Mouse (Mus musculus) c-Kit-positive CD71-positive TER-119-negative erythroid progenitor cells, embryonic 14.5 days (primary cell): ENCODE measurements around the gene Slc35a5.

Experiments
- DNase-seq: peaks from one replicate; pipeline ENCODE4 v3.0.0-alpha.2; 2013; ENCODE audit warnings: low read depth

Gene Slc35a5

GRCm38 (mm10) chr16:45117200-45117599 is 41.3 kb downstream of the Slc35a5 start:
- DNase-seq, result no peak

- no peak for DNase-seq
Measured at GRCm38 (mm10) chr16:45110498-45110897, 48.0 kb downstream of the Slc35a5 start.

DNA sequence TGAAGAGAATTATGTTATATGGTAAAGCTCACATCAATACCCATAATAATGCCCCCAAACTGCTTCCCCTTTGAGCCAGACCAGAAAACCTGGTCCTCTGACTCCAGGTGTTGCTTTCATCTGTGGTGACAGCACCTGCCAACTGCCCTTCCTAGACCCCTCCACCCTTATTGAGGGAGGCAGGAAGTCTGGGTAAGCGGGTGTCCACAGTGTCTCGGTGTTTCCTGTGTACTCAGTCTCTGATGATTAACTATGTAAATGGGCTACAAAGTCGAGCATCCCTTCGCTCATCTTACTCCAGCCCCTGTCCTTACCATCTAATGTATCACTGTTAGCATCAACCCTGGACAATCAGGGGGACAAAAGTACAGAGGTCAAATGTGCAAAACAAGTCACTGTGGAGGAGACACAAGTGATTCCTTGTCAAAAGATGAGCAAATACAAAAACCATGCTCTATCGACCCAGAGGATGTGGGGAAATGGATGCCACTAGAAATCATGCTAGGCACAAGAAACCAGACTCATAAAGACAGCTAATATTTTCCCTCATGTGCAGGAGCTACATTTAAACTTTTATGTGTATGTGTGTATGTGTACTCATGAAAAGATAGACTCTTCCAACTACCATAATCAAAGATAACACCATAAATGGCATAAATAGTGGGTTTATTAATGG is 50.2 kb downstream of the Slc35a5 start:
- no peak for DNase-seq

GRCm38 (mm10) chr16:45104993-45105392 is 53.5 kb downstream of the Slc35a5 start:
- no peak for DNase-seq

DNA sequence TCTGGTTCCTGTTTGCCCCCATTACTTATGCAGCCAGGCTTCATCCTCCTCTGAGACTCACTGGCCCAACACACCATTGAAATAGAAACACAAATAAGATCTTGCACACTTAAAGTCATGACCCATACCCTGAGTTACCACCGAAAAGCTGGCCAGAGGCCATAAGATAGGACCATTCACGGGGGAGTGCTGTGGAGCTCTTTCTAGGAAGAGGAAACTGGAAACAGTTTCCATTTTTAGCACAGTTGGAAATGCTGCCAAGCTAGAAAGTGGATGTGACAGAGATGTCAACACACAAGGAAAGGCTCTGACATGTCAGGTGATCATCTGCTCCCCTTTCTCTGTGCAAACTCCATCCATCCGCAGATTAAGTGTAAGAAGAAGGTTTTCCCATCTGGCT is 57.6 kb downstream of the Slc35a5 start:
- no peak for DNase-seq

DNA sequence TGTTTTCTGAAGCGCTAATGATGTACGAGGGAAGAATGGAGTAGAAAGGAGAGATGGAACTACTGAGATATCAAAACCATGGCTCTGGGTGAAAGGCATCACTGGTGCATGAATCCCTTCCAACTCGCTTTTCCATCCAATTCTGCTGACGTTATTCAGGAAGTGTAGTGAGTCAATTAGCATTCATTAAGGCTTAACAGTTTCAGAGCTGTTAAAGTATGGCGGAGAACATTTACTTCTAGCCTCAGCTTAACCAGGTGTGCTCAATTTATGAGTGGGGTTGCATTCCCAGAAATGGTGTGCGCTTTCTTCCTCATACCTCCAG is 59.7 kb downstream of the Slc35a5 start:
- DNase-seq, result no peak

GRCm38 (mm10) chr16:45098186-45098885 is 60.2 kb downstream of the Slc35a5 start:
- no peak for DNase-seq

DNA sequence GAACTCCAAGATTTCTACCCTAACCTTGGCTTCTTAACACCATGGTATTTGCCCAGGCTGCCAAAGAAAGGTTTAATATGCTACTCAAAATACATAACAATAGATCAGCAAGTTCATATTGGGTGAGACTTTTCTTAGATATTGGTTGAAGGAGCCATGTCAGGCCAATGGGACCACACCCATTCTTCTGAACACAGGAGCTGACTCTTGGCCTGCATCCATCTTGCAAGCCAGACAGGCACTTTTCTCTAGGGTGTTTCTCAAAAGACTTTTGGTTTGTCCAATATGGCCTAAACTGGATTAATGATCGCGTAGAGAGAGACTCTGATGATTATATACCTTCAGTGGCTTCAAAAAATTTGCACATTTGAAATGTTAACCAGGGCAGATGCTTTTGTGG is 61.0 kb downstream of the Slc35a5 start:
- DNase-seq, result no peak

GRCm38 (mm10) chr16:45095561-45096482 is 62.7 kb downstream of the Slc35a5 start:
- no peak for DNase-seq

GRCm38 (mm10) chr16:45095030-45095429 is 63.5 kb downstream of the Slc35a5 start:
- no peak for DNase-seq

- no peak for DNase-seq
Measured at GRCm38 (mm10) chr16:45094136-45094756, 64.3 kb downstream of the Slc35a5 start.

DNA sequence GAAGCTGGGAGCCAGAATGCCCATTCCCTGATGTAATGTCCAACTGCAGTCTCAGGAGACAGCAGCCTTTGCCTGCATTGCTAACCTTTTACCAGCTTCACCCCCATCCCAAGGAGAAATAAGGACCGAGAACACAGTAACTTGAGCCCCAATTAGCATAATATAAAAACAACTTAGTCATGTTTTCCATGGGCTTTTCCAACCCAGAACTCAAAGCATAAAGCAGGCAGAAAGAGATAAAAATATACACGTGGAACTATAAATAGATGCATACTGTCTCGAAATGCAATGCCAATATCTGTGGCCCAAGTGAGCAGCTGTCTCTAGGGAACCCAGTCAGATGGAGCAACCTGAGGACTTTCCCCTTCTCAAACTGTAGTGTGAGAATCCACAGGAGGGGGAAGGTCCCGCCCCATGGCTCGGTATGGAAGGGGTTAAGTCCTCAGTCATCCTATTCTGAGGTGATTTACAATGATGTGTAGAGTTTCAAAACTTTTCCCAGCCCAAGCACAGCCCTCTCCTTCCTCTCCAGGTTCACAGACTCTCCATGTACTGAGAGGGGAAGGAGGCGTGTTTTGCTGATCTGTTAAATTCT is 65.3 kb downstream of the Slc35a5 start, which contains the start of gene Ccdc80:
Gene Ccdc80, plus strand, starts transcription at position 266 of the 595 bp plus-strand sequence.
- no peak for DNase-seq

- DNase-seq, result peak; percentile 7
Measured at GRCm38 (mm10) chr16:45090005-45090404, 68.5 kb downstream of the Slc35a5 start.
